ENCODE assay signal across 22 mouse cellular contexts in the genomic region with DNA sequence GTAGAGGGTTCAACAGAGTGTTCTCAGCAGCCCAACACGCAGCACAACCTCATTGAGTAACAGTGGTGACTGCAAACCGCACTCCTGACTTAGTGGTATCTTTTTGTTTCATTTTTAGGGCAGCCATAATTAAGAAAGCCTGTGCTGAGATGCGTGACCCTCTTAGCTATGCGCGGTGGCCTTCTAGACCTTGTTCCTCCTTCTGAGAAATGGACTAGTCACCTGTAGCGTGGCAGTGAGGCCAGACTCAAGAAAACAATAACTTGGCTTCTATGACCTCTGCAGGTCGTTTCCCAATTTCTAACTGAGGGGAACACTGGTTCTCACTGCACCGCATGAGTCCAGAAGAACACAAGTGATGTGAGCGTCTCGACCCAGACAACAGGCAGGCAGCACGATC. TPM values are rescaled to one million over a fixed set of nuclear protein-coding genes. Genes with fewer than 3 reads are reported as not detected.
DNase-seq lines count a peak whose midpoint lies in the region; ATAC-seq and TF ChIP-seq lines count a peak whose summit lies in the region.
"Had no signal": no experiment of that assay in that cellular context is flagged by ENCODE, and none has a peak within 500 bp of the region (broad histone marks: within the 10 kb centered on the region; RNA-seq: fewer than 3 reads in every experiment).

No protein-coding gene starts in this region.

- no peak for TF ChIP-seq POLR2A in heart, adult 2 months (IDR thresholded peaks at IDR 0.05; ENCODE audit: insufficient read depth, low read depth, low read length)
- TF ChIP-seq POLR2A in spleen, adult 2 months (IDR thresholded peaks at IDR 0.05; ENCODE audit: low read depth, low read length), result no peak

- no peak for DNase-seq in heart, adult 2 months
- no peak for DNase-seq in heart, postnatal 25 days (ENCODE audit: low spot score)
- DNase-seq in spleen, adult 2 months (ENCODE audit: low read depth in 1 of 2, low spot score in 2 of 2), result no peak
- no peak for DNase-seq in spleen, adult 18-20 months
- DNase-seq in midbrain, embryonic 11.5 days (ENCODE audit: low spot score, missing footprints), result no peak
- no peak for DNase-seq in frontal cortex, postnatal 25 days (ENCODE audit: low spot score in 2 of 2)
- DNase-seq: adrenal gland, adult 2 months; adrenal gland, postnatal 25 days; cerebellum, adult 9-10 months; cerebellum, postnatal 25 days; forebrain, postnatal 0 days; gastrocnemius, postnatal 10 days; heart, postnatal 36 days had no signal

- H3K4me3 ChIP-seq in heart, adult 2 months, result no peak overlapping the region
- H3K4me3 ChIP-seq in spleen, adult 2 months (ENCODE audit: extremely low read depth, insufficient read depth, insufficient read length), result no peak overlapping the region
- H3K4me3 ChIP-seq in brown adipose tissue, adult 24 weeks (ENCODE audit: insufficient read depth, low read depth, low read length), result no peak overlapping the region
- no peak overlapping the region for H3K4me3 ChIP-seq in midbrain, embryonic 11.5 days (ENCODE audit: low read depth, low read length)
- H3K4me3 ChIP-seq: embryonic facial prominence, embryonic 12.5 days; forebrain, embryonic 13.5 days; heart, embryonic 12.5 days; hindbrain, embryonic 15.5 days had no signal

- no peak for ATAC-seq in midbrain, embryonic 11.5 days (ENCODE audit: low FRiP score)
- ATAC-seq: activated CD4-positive, CD25-positive, alpha-beta regulatory T cell, adult 4 months; CD4-positive, CD25-positive, alpha-beta regulatory T cell, adult 4 months; forebrain, embryonic 13.5 days; forebrain, postnatal 0 days; Patski had no signal

- peaks cover 2% of the 10 kb centered on the region; the same call in 1 of the 2 replicates for H3K79me2 ChIP-seq in heart, adult 2 months (replicated peaks; ENCODE audit: control insufficient read depth, insufficient read depth, low read length)

- whole genome bisulfite sequencing in heart, adult 2 months, result 90% methylated on average over 11 of the region's 11 CpGs
- 69% methylated on average over 11 of the region's 11 CpGs for WGBS in spleen, adult 2 months
- 90% methylated on average over 11 of the region's 11 CpGs for WGBS in midbrain, embryonic 11.5 days

- no peak for TF ChIP-seq EP300 in heart, adult 2 months (IDR thresholded peaks at IDR 0.05; ENCODE audit: insufficient read depth, low read depth, low read length)

- no peak overlapping the region for H3K9ac ChIP-seq in heart, adult 2 months (ENCODE audit: low read depth, low read length)
- H3K9ac ChIP-seq in midbrain, embryonic 11.5 days (ENCODE audit: low read length), result no peak overlapping the region
- H3K9ac ChIP-seq: embryonic facial prominence, embryonic 12.5 days; forebrain, embryonic 13.5 days; forebrain, postnatal 0 days; heart, embryonic 12.5 days; hindbrain, embryonic 15.5 days had no signal

- H3K27me3 ChIP-seq in heart, adult 2 months (ENCODE audit: control insufficient read depth, insufficient read depth, low read length), result no peaks in the 10 kb centered on the region
- H3K27me3 ChIP-seq in spleen, adult 2 months (ENCODE audit: control insufficient read depth, insufficient read depth, low read length), result no peaks in the 10 kb centered on the region
- no peaks in the 10 kb centered on the region for H3K27me3 ChIP-seq in midbrain, embryonic 11.5 days (ENCODE audit: control insufficient read depth, insufficient read depth, low read length)
- H3K27me3 ChIP-seq: embryonic facial prominence, embryonic 12.5 days; forebrain, embryonic 13.5 days; heart, embryonic 12.5 days; hindbrain, embryonic 15.5 days; Patski had no signal

- H3K27ac ChIP-seq in heart, adult 2 months, result peak overlapping the region; percentile 89
- peak overlapping the region; percentile 53 for H3K27ac ChIP-seq in spleen, adult 2 months (ENCODE audit: insufficient read depth, low read length)
- H3K27ac ChIP-seq in brown adipose tissue, adult 24 weeks (replicated peaks; ENCODE audit: low read depth, low read length), result peak overlapping the region; percentile 62
- no peak overlapping the region for H3K27ac ChIP-seq in midbrain, embryonic 11.5 days (ENCODE audit: low read depth, low read length)
- H3K27ac ChIP-seq: embryonic facial prominence, embryonic 12.5 days; forebrain, embryonic 13.5 days; hindbrain, embryonic 15.5 days had no signal

- H3K36me3 ChIP-seq in heart, adult 2 months (ENCODE audit: control insufficient read depth, insufficient read depth, low read length), result no peaks in the 10 kb centered on the region
- peaks cover 21% of the 10 kb centered on the region for H3K36me3 ChIP-seq in spleen, adult 2 months (ENCODE audit: control insufficient read depth, insufficient read depth, low read length)
- 0 out of 2 replicates have a peak, but pooled peaks cover 2% of the 10 kb centered on the region for H3K36me3 ChIP-seq in midbrain, embryonic 11.5 days (ENCODE audit: control insufficient read depth, insufficient read depth, low read length)
- H3K36me3 ChIP-seq: hindbrain, embryonic 15.5 days had no signal

- intact Hi-C loops in heart, adult 2 months (cut with DNase I), result loop anchor here (10.0 kb wide), 1 partner anchor 310 kb away; a partner anchor contains a TSS
- intact Hi-C loops in heart, postnatal 25 days (cut with DNase I), result loop anchor here (10.0 kb wide), 1 partner anchor 300 kb away; no protein-coding TSS in a partner anchor

- no peaks in the 10 kb centered on the region for H3K9me3 ChIP-seq in midbrain, embryonic 11.5 days (ENCODE audit: control insufficient read depth, low read length)
- H3K9me3 ChIP-seq: embryonic facial prominence, embryonic 12.5 days; forebrain, embryonic 13.5 days; heart, embryonic 12.5 days; hindbrain, embryonic 15.5 days had no signal

- peaks cover 33% of the 10 kb centered on the region for H3K4me1 ChIP-seq in heart, adult 2 months (ENCODE audit: control insufficient read depth, insufficient read depth, low read length)
- H3K4me1 ChIP-seq in spleen, adult 2 months (ENCODE audit: control insufficient read depth, insufficient read depth, insufficient read length), result no peaks in the 10 kb centered on the region; the same call in 1 of the 2 replicates
- H3K4me1 ChIP-seq in brown adipose tissue, adult 24 weeks (ENCODE audit: control insufficient read depth, insufficient read depth, insufficient read length, low read length), result peaks cover 29% of the 10 kb centered on the region
- H3K4me1 ChIP-seq in midbrain, embryonic 11.5 days (ENCODE audit: control insufficient read depth, insufficient read depth, low read length), result peaks cover 3% of the 10 kb centered on the region; the same call in 1 of the 2 replicates
- H3K4me1 ChIP-seq: embryonic facial prominence, embryonic 12.5 days had no signal

- H3K4me2 ChIP-seq in midbrain, embryonic 11.5 days, result no peak overlapping the region
- H3K4me2 ChIP-seq: embryonic facial prominence, embryonic 12.5 days; forebrain, embryonic 13.5 days; heart, embryonic 12.5 days; hindbrain, embryonic 15.5 days had no signal

- no peak for TF ChIP-seq CTCF in heart, adult 2 months (IDR thresholded peaks at IDR 0.05)
- no peak for TF ChIP-seq CTCF in spleen, adult 2 months (IDR thresholded peaks at IDR 0.05; ENCODE audit: extremely low read depth, insufficient read depth, insufficient read length, insufficient replicate concordance)

RNA-seq across cellular contexts. Expression of a gene that starts 56.7 kb away (rescaled TPM):
- total RNA-seq in heart, adult 2 months (2021), result not detected
- polyA plus RNA-seq in heart, adult 2 months (2012; rRNA removed), result not detected in 2 replicates
- total RNA-seq in heart, postnatal 25 days (2021), result not detected
- not detected in 2 replicates for polyA plus RNA-seq in spleen, adult 2 months (2012; rRNA removed)
- polyA plus RNA-seq in brown adipose tissue, adult 24 weeks (2012; ENCODE audit: insufficient read depth, insufficient read length, missing spikeins), result 0.32 TPM in 1 of 2 replicates, not detected in the other
- polyA plus RNA-seq in midbrain, embryonic 11.5 days (2014; fragmentation: Nextera tagmentation; extraction: Ambion mirVana), result 0.47 and 0.59 TPM in 2 replicates
- total RNA-seq: heart, postnatal 36 days had no signal
- polyA plus RNA-seq: gonadal fat pad, adult 2 months had no signal
